Comparison of ENCODE assay signal across 9 mouse cellular contexts in genomic region chr15:78254751-78255150, GRCm38 (mm10). TPM values are rescaled to one million over a fixed set of nuclear protein-coding genes. Genes with fewer than 3 reads are reported as not detected.
DNase-seq lines count a peak whose midpoint lies in the region; ATAC-seq and TF ChIP-seq lines count a peak whose summit lies in the region.
"Had no signal": no experiment of that assay in that cellular context is flagged by ENCODE, and none has a peak within 500 bp of the region (broad histone marks: within the 10 kb centered on the region; RNA-seq: fewer than 3 reads in every experiment).

No protein-coding gene starts in this region.

- ATAC-seq in intestine, embryonic 14.5 days (replicated peaks; ENCODE audit: low FRiP score, low TSS enrichment, low read depth), result no peak
- no peak for ATAC-seq in intestine, embryonic 15.5 days
- ATAC-seq in hindbrain, embryonic 11.5 days (ENCODE audit: low FRiP score), result no peak
- no peak for ATAC-seq in limb, embryonic 14.5 days (ENCODE audit: low FRiP score, low read depth)

- H3K4me2 ChIP-seq in intestine, embryonic 14.5 days (ENCODE audit: low read length), result no peak overlapping the region
- H3K4me2 ChIP-seq in intestine, embryonic 15.5 days (replicated peaks), result no peak overlapping the region
- H3K4me2 ChIP-seq in hindbrain, embryonic 11.5 days (replicated peaks; ENCODE audit: low read depth, low read length), result no peak overlapping the region
- H3K4me2 ChIP-seq in limb, embryonic 14.5 days (replicated peaks; ENCODE audit: low read depth, low read length, severe bottlenecking), result no peak overlapping the region

- no peaks in the 10 kb centered on the region for H3K9me3 ChIP-seq in intestine, embryonic 14.5 days (ENCODE audit: control insufficient read depth, low read length)
- no peaks in the 10 kb centered on the region for H3K9me3 ChIP-seq in intestine, embryonic 15.5 days
- H3K9me3 ChIP-seq in hindbrain, embryonic 11.5 days (ENCODE audit: control insufficient read depth, low read length), result no peaks in the 10 kb centered on the region
- no peaks in the 10 kb centered on the region for H3K9me3 ChIP-seq in limb, embryonic 14.5 days (ENCODE audit: control insufficient read depth, low read length)

- no peak for TF ChIP-seq POLR2A in limb, embryonic 14.5 days (IDR thresholded peaks at IDR 0.05; ENCODE audit: borderline replicate concordance, extremely low read depth, insufficient read depth, insufficient read length)

- H3K27me3 ChIP-seq in intestine, embryonic 14.5 days (replicated peaks; ENCODE audit: control insufficient read depth, insufficient read depth, low read length), result peaks cover 15% of the 10 kb centered on the region; the same call in 1 of the 2 replicates
- H3K27me3 ChIP-seq in intestine, embryonic 15.5 days (replicated peaks), result peaks cover 27% of the 10 kb centered on the region
- no peaks in the 10 kb centered on the region for H3K27me3 ChIP-seq in hindbrain, embryonic 11.5 days (ENCODE audit: control insufficient read depth, insufficient read depth, low read length)
- H3K27me3 ChIP-seq in limb, embryonic 14.5 days (ENCODE audit: control insufficient read depth, insufficient read depth, low read length), result no peaks in the 10 kb centered on the region

- peak; percentile 58 for DNase-seq in intestine, embryonic 14.5 days (ENCODE audit: low spot score)
- DNase-seq in Muller cell, postnatal 12 days (ENCODE audit: inconsistent ontology term), result peak; percentile 27
- DNase-seq in cerebellum, postnatal 25 days, result peak; percentile 59 to 78
- DNase-seq in hindbrain, embryonic 11.5 days (ENCODE audit: low spot score), result peak; percentile 79
- peak; percentile 17 for DNase-seq in limb, embryonic 14.5 days (ENCODE audit: low spot score)
- peak; percentile 60 for DNase-seq in right cerebral cortex, postnatal 14 days
- no peak for DNase-seq in gastrocnemius, postnatal 36 days

- no peaks in the 10 kb centered on the region for H3K36me3 ChIP-seq in intestine, embryonic 14.5 days (ENCODE audit: control insufficient read depth, insufficient read depth, low read length)
- H3K36me3 ChIP-seq in intestine, embryonic 15.5 days, result no peaks in the 10 kb centered on the region
- no peaks in the 10 kb centered on the region for H3K36me3 ChIP-seq in hindbrain, embryonic 11.5 days (ENCODE audit: control insufficient read depth, insufficient read depth, low read length)
- no peaks in the 10 kb centered on the region for H3K36me3 ChIP-seq in limb, embryonic 14.5 days (ENCODE audit: control insufficient read depth, insufficient read depth, low read length)

- 21% methylated on average over 20 of the region's 20 CpGs for WGBS in intestine, embryonic 14.5 days
- WGBS in intestine, embryonic 15.5 days, result 20% methylated on average over 20 of the region's 20 CpGs
- 27% methylated on average over 20 of the region's 20 CpGs for WGBS in hindbrain, embryonic 11.5 days
- 21% methylated on average over 20 of the region's 20 CpGs for WGBS in limb, embryonic 14.5 days

- H3K4me3 ChIP-seq in intestine, embryonic 14.5 days (ENCODE audit: low read depth, low read length), result no peak overlapping the region
- no peak overlapping the region for H3K4me3 ChIP-seq in intestine, embryonic 15.5 days (replicated peaks)
- no peak overlapping the region for H3K4me3 ChIP-seq in hindbrain, embryonic 11.5 days (ENCODE audit: low read depth, low read length)
- no peak overlapping the region for H3K4me3 ChIP-seq in limb, embryonic 14.5 days (replicated peaks; ENCODE audit: low read length)

- intact Hi-C loops in gastrocnemius, postnatal 36 days (cut with DNase I), result loop anchor here (5.0 kb wide), 2 partner anchors 72 to 272 kb away; no protein-coding TSS in a partner anchor

- H3K4me1 ChIP-seq in intestine, embryonic 14.5 days (replicated peaks; ENCODE audit: control insufficient read depth, insufficient read depth, low read length), result no peaks in the 10 kb centered on the region
- H3K4me1 ChIP-seq in intestine, embryonic 15.5 days (replicated peaks), result no peaks in the 10 kb centered on the region
- no peaks in the 10 kb centered on the region for H3K4me1 ChIP-seq in hindbrain, embryonic 11.5 days (replicated peaks; ENCODE audit: control insufficient read depth, insufficient read depth, low read length)
- no peaks in the 10 kb centered on the region for H3K4me1 ChIP-seq in limb, embryonic 14.5 days (ENCODE audit: control insufficient read depth, insufficient read depth, low read length)

- H3K27ac ChIP-seq in intestine, embryonic 14.5 days (ENCODE audit: low read depth), result no peak overlapping the region
- no peak overlapping the region for H3K27ac ChIP-seq in intestine, embryonic 15.5 days
- no peak overlapping the region for H3K27ac ChIP-seq in hindbrain, embryonic 11.5 days (ENCODE audit: low read depth, low read length)
- no peak overlapping the region for H3K27ac ChIP-seq in limb, embryonic 14.5 days (replicated peaks; ENCODE audit: low read depth, low read length)
- H3K27ac ChIP-seq: macrophage had no signal

- no peak overlapping the region for H3K9ac ChIP-seq in intestine, embryonic 14.5 days (ENCODE audit: low read length)
- no peak overlapping the region for H3K9ac ChIP-seq in intestine, embryonic 15.5 days
- H3K9ac ChIP-seq in hindbrain, embryonic 11.5 days (ENCODE audit: low read depth, low read length), result no peak overlapping the region
- no peak overlapping the region for H3K9ac ChIP-seq in limb, embryonic 14.5 days (ENCODE audit: low read depth, low read length, severe bottlenecking)

RNA-seq across cellular contexts. Expression of gene Ncf4, which starts 10.2 kb away (rescaled TPM):
- polyA plus RNA-seq in intestine, embryonic 14.5 days (2014; fragmentation: Nextera tagmentation; extraction: Ambion mirVana), result 3.7 and 4.1 TPM in 2 replicates
- polyA plus RNA-seq in intestine, embryonic 15.5 days (2015; fragmentation: Nextera tagmentation; extraction: Ambion mirVana), result 5.1 and 5.6 TPM in 2 replicates
- polyA plus RNA-seq in hindbrain, embryonic 11.5 days (2014; fragmentation: Nextera tagmentation; extraction: Ambion mirVana), result 6.9 and 7.9 TPM in 2 replicates
- 4.0 and 4.1 TPM in 2 replicates for polyA plus RNA-seq in limb, embryonic 14.5 days (2012; rRNA removed)
- 5.4 and 5.6 TPM in 2 replicates for polyA plus RNA-seq in limb, embryonic 14.5 days (2014; fragmentation: Nextera tagmentation; extraction: Ambion mirVana)
- 1 to 10 TPM in 1 of 2 experiments, under 1 TPM in 1; 0.91 to 1.2 TPM for total RNA-seq in gastrocnemius, postnatal 36 days (2021)

RNA-seq across cellular contexts. Expression of gene Pvalb, which starts 48.6 kb away (rescaled TPM):
- polyA plus RNA-seq in intestine, embryonic 14.5 days (2014; fragmentation: Nextera tagmentation; extraction: Ambion mirVana), result not detected in 2 replicates
- not detected in 2 replicates for polyA plus RNA-seq in intestine, embryonic 15.5 days (2015; fragmentation: Nextera tagmentation; extraction: Ambion mirVana)
- 1.2 and 1.7 TPM in 2 replicates for polyA plus RNA-seq in hindbrain, embryonic 11.5 days (2014; fragmentation: Nextera tagmentation; extraction: Ambion mirVana)
- polyA plus RNA-seq in limb, embryonic 14.5 days (2012; rRNA removed), result 0.16 TPM in 1 of 2 replicates, not detected in the other
- polyA plus RNA-seq in limb, embryonic 14.5 days (2014; fragmentation: Nextera tagmentation; extraction: Ambion mirVana), result 0.29 TPM in 1 of 2 replicates, not detected in the other
- total RNA-seq in gastrocnemius, postnatal 36 days (2021), result over 10,000 TPM; 16,417 to 20,637 TPM
- polyA plus RNA-seq: macrophage had no signal

RNA-seq across cellular contexts. Expression of gene Csf2rb2, which starts 50.8 kb away (rescaled TPM):
- 0.15 and 0.22 TPM in 2 replicates for polyA plus RNA-seq in intestine, embryonic 14.5 days (2014; fragmentation: Nextera tagmentation; extraction: Ambion mirVana)
- polyA plus RNA-seq in intestine, embryonic 15.5 days (2015; fragmentation: Nextera tagmentation; extraction: Ambion mirVana), result 0.38 and 0.48 TPM in 2 replicates
- 0.34 and 0.39 TPM in 2 replicates for polyA plus RNA-seq in hindbrain, embryonic 11.5 days (2014; fragmentation: Nextera tagmentation; extraction: Ambion mirVana)
- 1.6 and 2.6 TPM in 2 replicates for polyA plus RNA-seq in limb, embryonic 14.5 days (2012; rRNA removed)
- 0.59 and 0.88 TPM in 2 replicates for polyA plus RNA-seq in limb, embryonic 14.5 days (2014; fragmentation: Nextera tagmentation; extraction: Ambion mirVana)
- under 1 TPM; 0.31 to 0.44 TPM for total RNA-seq in gastrocnemius, postnatal 36 days (2021)

Comparison
In these comparisons a context has a peak if more than half of its experiments do, and no peak if none do; other contexts are left out.
1. DNase-seq: peak in intestine, embryonic 14.5 days (single experiment), Muller cell, postnatal 12 days (single experiment), cerebellum, postnatal 25 days (2 of 2), hindbrain, embryonic 11.5 days (single experiment), limb, embryonic 14.5 days (single experiment) and right cerebral cortex, postnatal 14 days (single experiment); none in gastrocnemius, postnatal 36 days (0 of 2).